Mouse (Mus musculus) stomach, embryonic 15.5 days (tissue): ENCODE measurements around the gene Hmgb1. TPM values are rescaled to one million over a fixed set of nuclear protein-coding genes. Genes with fewer than 3 reads are reported as not detected.
"Not testable (repeated sequence)": the region's sequence is repeated elsewhere in the genome, so short reads cannot be mapped to it uniquely, and the experiment has no call there.

Source experiments
- ATAC-seq: fragments of 200-750 bp; cut with Nextera tagmentation; 2 replicates; pipeline ENCODE4 v1.8.0; 2017; ENCODE audit warnings: low read depth, moderate number of reproducible peaks, moderate TSS enrichment; ENCODE audit not compliant: insufficient read depth, low FRiP score
- H3K27ac ChIP-seq: fragments of 300-500 bp; sonication (generic); 2 replicates; pipeline ENCODE4 v1.5.1; 2015; ENCODE audit warnings: mild to moderate bottlenecking, inconsistent platforms
- H3K27me3 ChIP-seq: fragments of 300-500 bp; sonication (generic); replicated peaks from 2 replicates; pipeline ENCODE4 v1.6.1; 2015; ENCODE audit warnings: inconsistent platforms
- H3K36me3 ChIP-seq: fragments of 300-500 bp; sonication (generic); 2 replicates; pipeline ENCODE4 v1.6.1; 2015; ENCODE audit warnings: inconsistent platforms
- H3K4me1 ChIP-seq: fragments of 300-500 bp; sonication (generic); 2 replicates; pipeline ENCODE4 v1.6.1; 2015; ENCODE audit warnings: inconsistent platforms
- H3K4me2 ChIP-seq: fragments of 300-500 bp; sonication (generic); 2 replicates; pipeline ENCODE4 v1.6.1; 2015; ENCODE audit warnings: mild to moderate bottlenecking, inconsistent platforms
- H3K4me3 ChIP-seq: fragments of 300-500 bp; sonication (generic); replicated peaks from 2 replicates; pipeline ENCODE4 v1.5.1; 2015; ENCODE audit warnings: inconsistent platforms
- H3K9ac ChIP-seq: fragments of 300-500 bp; sonication (generic); 2 replicates; pipeline ENCODE4 v1.6.1; 2015; ENCODE audit warnings: inconsistent platforms
- H3K9me3 ChIP-seq: fragments of 300-500 bp; sonication (generic); 2 replicates; pipeline ENCODE4 v1.6.1; 2016; ENCODE audit warnings: inconsistent platforms
- WGBS: fragments of 180-500 bp; shearing (Covaris S2); methylation state at CpG from one replicate; pipeline ENCODE4 v1.1.7; 2015; 5-methylcytosine and 5-hydroxymethylcytosine counted together
- polyA plus RNA-seq: library from polyadenylated mRNA; unstranded; fragments of >200 nt; fragmentation: Nextera tagmentation; extraction: Ambion mirVana; gene quantifications from 2 replicates; pipeline ENCODE4 v1.2.1, GENCODE M21; 2015

The Hmgb1 gene
- polyA plus RNA-seq, 1 experiment from 2014 or later, result 1,237 TPM

DNA sequence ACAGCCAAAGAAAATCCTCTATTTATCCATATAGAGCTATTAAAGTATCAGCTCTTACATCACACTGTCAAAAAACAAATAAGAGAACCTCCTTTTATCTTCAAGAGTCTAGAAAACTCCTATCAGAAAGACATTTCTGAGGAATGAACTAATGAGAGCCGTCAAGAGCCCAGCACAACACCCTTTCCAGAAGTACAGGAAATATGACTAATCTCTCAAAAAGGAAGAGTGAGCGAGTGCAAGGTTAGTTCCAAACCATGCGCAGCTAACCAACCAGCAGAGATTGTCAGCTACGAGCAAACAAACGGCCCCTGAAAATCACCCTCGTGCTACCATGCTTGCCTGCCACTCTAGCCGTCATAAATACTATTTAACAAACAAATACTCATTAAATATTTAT, 21.4 kb downstream of the Hmgb1 start:
- H3K9ac ChIP-seq, result no peak overlapping the region
- no peaks in the 10 kb centered on the region for H3K4me1 ChIP-seq
- no peaks in the 10 kb centered on the region for H3K27me3 ChIP-seq
- H3K36me3 ChIP-seq, result no peaks in the 10 kb centered on the region
- 55% methylated on average over 7 of the region's 7 CpGs for WGBS
- no peak for ATAC-seq
- no peaks in the 10 kb centered on the region for H3K9me3 ChIP-seq
- H3K4me2 ChIP-seq, result no peak overlapping the region
- no peak overlapping the region for H3K27ac ChIP-seq
- no peak overlapping the region for H3K4me3 ChIP-seq

DNA sequence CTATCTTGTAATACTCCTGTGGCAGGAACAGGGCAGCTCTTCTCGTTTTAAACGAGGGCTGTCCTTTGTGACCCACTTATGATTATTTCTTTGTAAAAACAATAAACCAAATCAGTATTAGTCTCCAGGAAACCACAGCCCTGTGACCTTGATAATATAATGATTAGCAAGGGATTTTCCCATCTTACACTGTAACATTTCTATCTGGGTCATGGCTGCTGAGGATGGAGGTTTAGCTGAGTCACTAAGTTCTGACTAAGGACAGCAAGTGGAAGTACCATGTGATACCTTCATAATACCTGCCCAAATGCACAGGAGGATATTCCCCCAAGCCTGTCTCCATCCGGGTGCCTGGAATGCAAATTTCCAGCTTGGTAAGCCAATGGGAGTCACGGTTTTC, 23.8 kb downstream of the Hmgb1 start:
- H3K9me3 ChIP-seq, result no peaks in the 10 kb centered on the region
- 71% methylated on average over 4 of the region's 4 CpGs for WGBS
- no peaks in the 10 kb centered on the region for H3K4me1 ChIP-seq
- no peak overlapping the region for H3K4me2 ChIP-seq
- H3K9ac ChIP-seq, result no peak overlapping the region
- no peaks in the 10 kb centered on the region for H3K27me3 ChIP-seq
- no peak overlapping the region for H3K27ac ChIP-seq
- H3K36me3 ChIP-seq, result no peaks in the 10 kb centered on the region
- no peak for ATAC-seq
- H3K4me3 ChIP-seq, result no peak overlapping the region

- 86% methylated on average over 6 of the region's 6 CpGs for WGBS
- no peak for ATAC-seq
- H3K9me3 ChIP-seq, result no peaks in the 10 kb centered on the region
- H3K4me2 ChIP-seq, result no peak overlapping the region
- no peak overlapping the region for H3K9ac ChIP-seq
- no peak overlapping the region for H3K4me3 ChIP-seq
- H3K4me1 ChIP-seq, result no peaks in the 10 kb centered on the region
- no peak overlapping the region for H3K27ac ChIP-seq
- no peaks in the 10 kb centered on the region for H3K27me3 ChIP-seq
- H3K36me3 ChIP-seq, result no peaks in the 10 kb centered on the region
Measured at GRCm38 (mm10) chr5:149159021-149159420, 25.3 kb downstream of the Hmgb1 start.

- 88% methylated on average over 18 of the region's 18 CpGs for WGBS
- Histone ChIP-seq H3K27ac (no peak overlapping the region), H3K4me1 (peaks cover 5% of the 10 kb centered on the region; the same call in 1 of the 2 replicates)
Measured at GRCm38 (mm10) chr5:149156886-149157563, 27.3 kb downstream of the Hmgb1 start.

GRCm38 (mm10) chr5:149152774-149153155, 31.5 kb downstream of the Hmgb1 start:
- peak overlapping the region; percentile 35 for H3K4me2 ChIP-seq
- 49% methylated on average over 12 of the region's 12 CpGs for WGBS
- H3K4me3 ChIP-seq, result no peak overlapping the region
- no peak overlapping the region for H3K9ac ChIP-seq
- H3K27me3 ChIP-seq, result no peaks in the 10 kb centered on the region
- no peaks in the 10 kb centered on the region for H3K9me3 ChIP-seq
- H3K4me1 ChIP-seq, result peaks cover 6% of the 10 kb centered on the region; the same call in 1 of the 2 replicates
- 0 out of 2 replicates have a peak overlapping the region, but pooled peaks have one; percentile 5 for H3K27ac ChIP-seq
- no peak for ATAC-seq
- no peaks in the 10 kb centered on the region for H3K36me3 ChIP-seq

More at GRCm38 (mm10) chr5:149156886-149157563, 27.3 kb downstream of the Hmgb1 start:
- Histone ChIP-seq H3K36me3 (no peaks in the 10 kb centered on the region), H3K9ac (no peak overlapping the region), H3K9me3 (no peaks in the 10 kb centered on the region), H3K4me2 (no peak overlapping the region), H3K27me3 (no peaks in the 10 kb centered on the region), H3K4me3 (no peak overlapping the region)
- ATAC-seq, result no peak

DNA sequence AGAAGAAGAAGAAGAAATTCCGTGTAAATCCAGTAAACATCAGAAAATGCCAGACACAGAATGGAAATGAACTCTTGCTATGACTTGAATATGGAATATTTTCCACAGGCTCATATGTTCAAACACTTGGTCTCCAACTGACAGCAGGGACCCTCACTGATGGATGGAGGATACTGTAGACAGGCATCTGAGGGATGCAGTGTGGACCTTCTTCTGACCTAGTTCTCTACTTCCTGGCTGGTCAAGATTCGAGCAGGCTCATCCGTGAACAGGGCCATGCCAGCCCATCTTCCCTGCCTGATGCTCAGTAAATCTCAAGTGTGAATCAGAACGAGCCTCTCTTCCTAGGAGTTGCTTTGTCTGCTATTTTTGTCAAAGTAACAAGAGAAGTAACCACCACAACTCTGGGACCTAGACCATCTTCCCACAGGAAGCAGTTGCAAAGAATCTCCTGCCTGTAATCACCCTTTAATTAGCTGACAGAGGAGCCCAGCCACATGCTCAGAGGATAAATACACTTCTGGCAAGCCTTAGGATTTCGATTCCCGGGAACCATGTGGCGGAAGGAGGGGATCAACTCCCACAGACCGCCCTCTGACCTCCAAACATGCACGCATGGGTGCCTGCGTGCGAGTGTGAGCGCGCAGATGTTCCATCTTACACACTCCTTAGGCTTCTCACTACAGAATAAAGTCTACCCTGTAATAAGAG, 32.1 kb downstream of the Hmgb1 start:
- Histone ChIP-seq H3K4me1 (peaks cover 6% of the 10 kb centered on the region; the same call in 1 of the 2 replicates), H3K36me3 (no peaks in the 10 kb centered on the region), H3K27me3 (no peaks in the 10 kb centered on the region), H3K9me3 (no peaks in the 10 kb centered on the region), H3K27ac (peak overlapping the region; percentile 60; the same call in 1 of the 2 replicates), H3K9ac (no peak overlapping the region), H3K4me2 (peak overlapping the region; percentile 35), H3K4me3 (no peak overlapping the region)
- 47% methylated on average over 13 of the region's 13 CpGs for WGBS
- no peak for ATAC-seq

- ATAC-seq, result no peak
- 90% methylated on average over 3 of the region's 3 CpGs for WGBS
- Histone ChIP-seq H3K27ac (no peak overlapping the region), H3K27me3 (no peaks in the 10 kb centered on the region), H3K9ac (no peak overlapping the region), H3K4me1 (peaks cover 6% of the 10 kb centered on the region; the same call in 1 of the 2 replicates), H3K9me3 (no peaks in the 10 kb centered on the region), H3K4me3 (no peak overlapping the region), H3K4me2 (no peak overlapping the region), H3K36me3 (no peaks in the 10 kb centered on the region)
Measured at GRCm38 (mm10) chr5:149150882-149151281, 33.4 kb downstream of the Hmgb1 start.

DNA sequence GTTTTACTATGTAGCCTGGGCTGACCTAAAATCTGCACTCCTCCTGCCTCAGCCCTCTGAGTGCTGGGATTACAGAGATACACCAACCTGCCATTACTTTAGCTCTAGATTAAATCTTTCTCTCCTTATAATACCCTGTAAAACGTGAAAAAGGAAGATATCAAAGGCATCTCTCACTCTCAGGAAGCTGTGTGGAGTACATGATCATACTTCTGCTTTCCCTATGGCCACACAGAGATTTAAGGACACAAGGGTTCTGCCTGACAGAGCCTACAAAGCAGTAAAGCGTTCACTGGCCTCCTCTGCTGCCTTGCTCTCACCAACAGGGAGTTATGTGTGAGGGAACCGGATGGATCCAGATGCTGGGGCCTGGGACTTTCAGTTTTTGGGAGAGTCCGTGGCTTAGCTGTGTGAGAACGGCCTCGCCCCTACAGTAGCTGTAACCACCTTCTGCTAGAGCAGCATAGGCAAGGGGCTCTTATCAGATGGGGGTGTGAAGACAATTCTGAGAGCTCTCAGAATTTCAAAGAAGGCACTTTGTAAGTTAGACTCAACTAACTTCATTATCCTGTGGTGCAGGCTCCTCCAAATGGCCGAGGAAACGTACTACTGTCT, 36.8 kb downstream of the Hmgb1 start:
- Histone ChIP-seq H3K9ac (no peak overlapping the region), H3K9me3 (no peaks in the 10 kb centered on the region), H3K4me1 (peaks cover 14% of the 10 kb centered on the region; the same call in 1 of the 2 replicates), H3K27me3 (no peaks in the 10 kb centered on the region), H3K4me3 (no peak overlapping the region), H3K4me2 (no peak overlapping the region), H3K36me3 (no peaks in the 10 kb centered on the region), H3K27ac (no peak overlapping the region)
- 67% methylated on average over 8 of the region's 8 CpGs for WGBS
- no peak for ATAC-seq

GRCm38 (mm10) chr5:149146691-149147090, 37.6 kb downstream of the Hmgb1 start:
- 73% methylated on average over 7 of the region's 7 CpGs for WGBS
- H3K27ac ChIP-seq, result no peak overlapping the region
- H3K4me2 ChIP-seq, result no peak overlapping the region
- no peaks in the 10 kb centered on the region for H3K27me3 ChIP-seq
- H3K4me1 ChIP-seq, result 0 out of 2 replicates have a peak, but pooled peaks cover 9% of the 10 kb centered on the region
- ATAC-seq, result no peak
- no peak overlapping the region for H3K9ac ChIP-seq
- no peak overlapping the region for H3K4me3 ChIP-seq
- no peaks in the 10 kb centered on the region for H3K9me3 ChIP-seq
- no peaks in the 10 kb centered on the region for H3K36me3 ChIP-seq

DNA sequence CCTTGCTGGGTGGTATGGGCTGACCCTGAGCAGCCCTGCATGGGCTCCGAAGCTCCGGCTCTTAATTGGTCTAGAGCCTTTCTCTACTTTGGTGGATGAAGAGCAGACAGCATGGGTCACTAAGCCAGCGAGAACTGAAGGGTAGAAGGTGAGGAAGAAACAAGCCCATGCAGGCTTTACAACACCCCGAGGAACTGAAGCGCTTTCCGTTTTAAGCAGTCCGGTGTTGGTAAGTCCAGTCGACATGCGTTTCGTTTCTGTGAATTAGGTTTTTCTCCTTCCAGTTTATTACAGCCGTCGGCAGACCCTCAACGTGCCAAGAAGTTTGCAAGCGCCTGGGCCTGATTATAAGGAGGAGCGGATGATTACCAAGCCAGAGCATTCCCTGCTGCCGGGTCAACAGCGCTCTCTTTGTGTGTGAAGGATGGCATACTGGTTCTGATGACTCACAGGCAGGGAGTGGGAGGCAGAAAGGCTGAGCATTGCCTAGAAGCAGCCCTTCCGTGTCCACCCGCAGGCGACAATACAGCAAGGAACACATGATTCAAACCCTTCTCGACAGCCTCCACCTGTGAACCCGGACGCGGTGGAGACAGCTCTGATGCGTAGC, 40.4 kb downstream of the Hmgb1 start:
- Histone ChIP-seq H3K9me3 (no peaks in the 10 kb centered on the region), H3K27me3 (no peaks in the 10 kb centered on the region), H3K4me2 (peak overlapping the region; percentile 4; the same call in 1 of the 2 replicates), H3K36me3 (no peaks in the 10 kb centered on the region), H3K9ac (no peak overlapping the region), H3K27ac (peak overlapping the region; percentile 28), H3K4me3 (no peak overlapping the region), H3K4me1 (0 out of 2 replicates have a peak, but pooled peaks cover 9% of the 10 kb centered on the region)
- 50% methylated on average over 25 of the region's 25 CpGs for WGBS
- peak; percentile 70 for ATAC-seq

DNA sequence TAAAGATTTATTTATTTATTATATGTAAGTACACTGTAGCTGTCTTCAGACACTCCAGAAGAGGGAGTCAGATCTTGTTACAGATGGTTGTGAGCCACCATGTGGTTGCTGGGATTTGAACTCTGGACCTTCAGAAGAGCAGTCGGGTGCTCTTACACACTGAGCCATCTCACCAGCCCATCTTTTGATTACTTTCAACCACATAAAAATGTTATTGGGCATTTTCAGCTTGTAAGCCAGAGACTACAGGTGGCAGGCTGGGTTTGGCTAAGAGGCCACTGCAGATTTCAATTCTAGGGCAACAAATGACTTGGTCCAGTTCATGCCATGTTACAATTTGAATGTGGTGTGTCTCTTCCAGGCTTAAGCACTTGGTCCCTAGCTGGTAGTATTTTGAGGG, 43.1 kb downstream of the Hmgb1 start:
- H3K27me3 ChIP-seq, H3K4me1 ChIP-seq, H3K27ac ChIP-seq, H3K4me2 ChIP-seq, H3K4me3 ChIP-seq, H3K9ac ChIP-seq, H3K9me3 ChIP-seq, H3K36me3 ChIP-seq, ATAC-seq: not testable (repeated sequence)
- 90% methylated on average over 1 of the region's 1 CpGs for WGBS
